Mouse (Mus musculus): ENCODE measurements around the gene Wdr74. TPM values are rescaled to one million over a fixed set of nuclear protein-coding genes. Genes with fewer than 3 reads are reported as not detected.
"Not testable (repeated sequence)": the region's sequence is repeated elsewhere in the genome, so short reads cannot be mapped to it uniquely, and the experiment has no call there.

The Wdr74 gene
- total RNA-seq, 1 experiment from 2014 or later, result 36.4 TPM

DNA sequence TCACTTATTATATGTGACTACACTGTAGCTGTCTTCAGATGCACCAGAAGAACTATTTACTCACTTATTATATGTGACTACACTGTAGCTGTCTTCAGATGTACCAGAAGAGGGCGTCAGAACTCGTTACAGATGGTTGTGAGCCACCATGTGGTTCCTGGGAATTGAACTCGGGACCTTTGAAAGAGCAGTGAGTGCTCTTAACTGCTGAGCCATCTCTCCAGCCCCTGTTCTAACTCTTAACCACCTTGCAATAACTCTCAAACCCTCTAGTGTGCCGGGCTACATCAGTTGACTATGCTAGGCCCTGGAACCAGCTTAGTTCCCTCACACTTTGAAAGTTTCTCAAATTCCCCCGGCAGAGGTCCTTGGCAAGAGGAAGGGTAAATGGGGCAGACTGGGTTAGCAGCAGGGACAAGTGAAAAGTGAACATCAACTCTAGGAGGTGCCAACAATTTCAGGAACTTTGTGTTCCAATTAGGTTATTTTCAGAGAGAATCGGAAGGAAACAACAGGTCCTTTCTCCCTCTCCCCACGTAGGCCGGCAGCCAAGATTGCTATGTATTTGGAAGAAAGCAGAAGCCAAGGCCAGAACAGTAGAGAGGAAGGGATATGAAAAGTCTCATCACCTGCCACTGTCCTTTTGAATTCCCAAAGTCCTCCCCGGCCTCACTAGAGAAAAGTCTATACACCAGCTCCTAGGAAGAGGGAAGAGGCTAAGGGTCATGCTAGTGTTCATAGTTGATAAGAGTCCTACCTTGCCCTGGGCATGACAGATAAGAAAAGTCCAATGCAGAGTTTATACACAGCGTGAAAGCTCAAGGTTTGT, 20.8 kb upstream of the Wdr74 start:
- ATAC-seq (ENCODE audit: extremely low read depth, insufficient number of reproducible peaks, low FRiP score, poor library complexity, severe bottlenecking), result no peak

DNA sequence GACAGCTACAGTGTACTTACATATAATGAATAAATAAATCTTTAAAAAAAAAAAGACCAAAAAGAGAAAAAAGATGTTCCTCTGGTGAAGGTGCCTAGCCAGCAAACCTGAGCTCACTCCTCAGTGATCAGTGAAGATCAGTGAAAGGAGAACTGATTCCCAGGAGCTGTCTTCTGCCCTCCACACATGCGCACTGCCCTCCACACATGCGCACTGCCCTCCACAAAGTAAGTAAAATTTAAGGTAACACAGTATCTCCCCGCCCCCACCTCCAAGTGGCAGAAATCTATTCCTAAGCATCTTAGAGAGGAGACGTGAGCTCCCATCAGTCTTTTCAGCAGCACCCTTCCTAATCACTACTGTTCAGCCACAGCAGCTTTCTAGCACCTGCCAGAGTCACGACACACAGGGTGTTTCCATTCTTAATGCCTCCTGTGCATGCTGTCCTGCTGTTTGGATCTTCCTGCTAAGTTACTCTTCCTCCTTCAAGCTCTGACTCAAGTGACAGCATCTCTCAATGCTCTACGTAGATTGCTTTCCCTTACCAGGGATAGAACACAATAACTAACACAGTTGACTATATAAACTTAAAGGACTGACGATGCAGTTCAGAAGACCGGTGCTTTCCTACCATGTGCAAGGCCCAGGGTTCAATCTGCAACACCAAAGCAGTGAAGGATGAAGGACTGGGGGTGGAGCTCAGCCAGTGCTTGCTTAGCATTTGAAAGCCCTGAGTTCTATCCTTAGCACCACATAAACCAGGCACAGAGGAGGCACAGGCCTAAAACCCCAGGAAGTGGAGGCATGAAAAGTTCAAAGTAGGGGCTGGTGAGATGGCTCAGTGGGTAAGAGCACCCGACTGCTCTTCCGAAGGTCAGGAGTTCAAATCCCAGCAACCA, 19.5 kb upstream of the Wdr74 start:
- no peak for ATAC-seq (ENCODE audit: extremely low read depth, insufficient number of reproducible peaks, low FRiP score, poor library complexity, severe bottlenecking)

DNA sequence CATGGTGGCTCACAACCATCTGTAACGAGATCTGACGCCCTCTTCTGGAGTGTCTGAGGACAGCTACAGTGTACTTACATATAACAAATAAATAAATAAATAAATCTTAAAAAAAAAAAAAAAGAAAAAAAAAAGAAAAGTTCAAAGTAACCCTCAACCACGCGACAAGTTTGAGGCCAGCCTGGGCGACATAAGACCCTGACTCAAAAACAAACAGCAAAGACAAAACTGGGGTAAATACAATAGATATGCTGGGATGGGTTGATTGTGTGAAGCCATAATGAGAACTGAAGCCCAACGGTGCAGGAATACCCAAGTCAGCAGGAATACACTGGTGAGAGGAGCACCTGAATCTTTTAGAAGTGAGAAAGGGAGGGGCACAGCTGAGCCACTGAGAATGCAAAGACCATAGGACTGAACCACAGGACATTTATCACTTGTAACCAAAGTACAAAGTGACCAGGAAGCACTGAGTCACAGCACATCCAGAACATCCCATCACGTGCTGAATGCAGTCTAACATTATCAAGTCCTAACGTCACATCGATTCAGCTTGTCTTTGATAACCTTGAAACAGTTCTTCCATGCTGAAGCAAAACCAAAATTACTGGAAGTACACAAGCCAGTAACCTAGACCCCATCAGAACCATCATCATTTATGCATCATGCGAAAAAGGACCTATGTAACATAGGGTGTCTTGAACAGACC, 18.7 kb upstream of the Wdr74 start:
- no peak for ATAC-seq (ENCODE audit: extremely low read depth, insufficient number of reproducible peaks, low FRiP score, poor library complexity, severe bottlenecking)

- ATAC-seq (ENCODE audit: extremely low read depth, insufficient number of reproducible peaks, low FRiP score, poor library complexity, severe bottlenecking), result peak; percentile 55
Observed at GRCm38 (mm10) chr19:8718357-8718756, 17.3 kb upstream of the Wdr74 start.

GRCm38 (mm10) chr19:8719037-8719436, 16.6 kb upstream of the Wdr74 start:
- not testable (repeated sequence) for ATAC-seq (ENCODE audit: extremely low read depth, insufficient number of reproducible peaks, low FRiP score, poor library complexity, severe bottlenecking)

- ATAC-seq (ENCODE audit: extremely low read depth, insufficient number of reproducible peaks, low FRiP score, poor library complexity, severe bottlenecking), result no peak
Observed at GRCm38 (mm10) chr19:8721378-8721777, 14.2 kb upstream of the Wdr74 start.

DNA sequence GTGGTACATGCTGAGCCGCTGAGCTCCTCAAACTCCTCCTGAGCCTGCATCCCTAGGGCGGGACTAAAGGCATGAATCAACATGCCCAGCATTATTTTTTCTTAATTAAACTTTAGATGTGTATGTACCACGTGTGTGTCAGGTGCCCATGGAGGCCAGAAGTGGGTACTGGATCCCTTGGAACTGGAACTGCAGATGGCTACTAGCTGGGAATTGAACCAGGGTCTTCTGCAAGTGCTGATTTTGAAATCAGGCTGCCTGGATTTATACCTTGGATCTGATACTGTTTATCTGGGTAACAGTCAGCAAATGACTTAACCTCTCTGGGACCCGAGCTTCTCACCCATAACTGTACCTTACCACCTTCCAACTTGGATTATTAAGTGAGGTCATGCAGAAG, 13.6 kb upstream of the Wdr74 start:
- no peak for ATAC-seq (ENCODE audit: extremely low read depth, insufficient number of reproducible peaks, low FRiP score, poor library complexity, severe bottlenecking)

- no peak for ATAC-seq (ENCODE audit: extremely low read depth, insufficient number of reproducible peaks, low FRiP score, poor library complexity, severe bottlenecking)
Observed at GRCm38 (mm10) chr19:8722559-8722906, 13.1 kb upstream of the Wdr74 start.

- peak; percentile 93 for ATAC-seq (ENCODE audit: extremely low read depth, insufficient number of reproducible peaks, low FRiP score, poor library complexity, severe bottlenecking)
Observed at GRCm38 (mm10) chr19:8722907-8723573, 12.6 kb upstream of the Wdr74 start, which contains the start of gene Slc3a2. Gene Slc3a2, minus strand, starts transcription at chr19:8723369.

DNA sequence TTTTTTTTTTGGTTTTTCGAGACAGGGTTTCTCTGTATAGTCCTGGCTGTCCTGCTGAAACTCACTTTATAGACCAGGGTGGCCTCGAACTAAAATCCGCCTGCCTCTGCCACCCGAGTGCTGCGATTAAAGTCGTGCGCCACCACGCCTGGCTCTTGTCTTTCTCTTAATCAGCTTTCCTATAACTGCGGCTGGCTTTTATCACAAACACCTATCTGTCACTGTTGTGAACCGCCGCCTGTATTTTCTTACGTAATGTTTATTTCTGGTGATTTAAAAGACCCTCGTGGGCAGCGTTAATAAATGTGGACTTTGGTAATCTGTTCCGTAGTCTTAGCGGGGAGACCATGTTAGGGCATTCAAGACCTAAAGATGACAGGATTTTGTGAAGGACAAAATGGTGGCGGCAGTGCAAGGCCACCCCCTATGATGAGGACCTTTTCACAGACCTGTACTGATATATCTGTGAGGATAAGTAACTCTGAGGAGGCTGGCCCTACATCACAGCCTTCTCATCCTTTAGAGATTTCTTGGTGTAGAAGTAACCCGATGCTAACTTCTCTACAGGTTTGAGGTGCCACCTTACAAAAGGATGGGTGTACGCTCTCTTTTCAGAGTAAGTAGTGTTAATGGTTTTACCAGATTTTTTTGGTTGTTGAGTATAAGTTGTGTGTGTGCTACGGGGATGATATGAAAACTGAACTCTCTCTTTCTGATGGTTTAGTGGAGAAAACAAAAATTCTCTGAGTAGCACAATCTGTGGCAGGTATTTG, 11.9 kb upstream of the Wdr74 start:
- no peak for ATAC-seq (ENCODE audit: extremely low read depth, insufficient number of reproducible peaks, low FRiP score, poor library complexity, severe bottlenecking)

DNA sequence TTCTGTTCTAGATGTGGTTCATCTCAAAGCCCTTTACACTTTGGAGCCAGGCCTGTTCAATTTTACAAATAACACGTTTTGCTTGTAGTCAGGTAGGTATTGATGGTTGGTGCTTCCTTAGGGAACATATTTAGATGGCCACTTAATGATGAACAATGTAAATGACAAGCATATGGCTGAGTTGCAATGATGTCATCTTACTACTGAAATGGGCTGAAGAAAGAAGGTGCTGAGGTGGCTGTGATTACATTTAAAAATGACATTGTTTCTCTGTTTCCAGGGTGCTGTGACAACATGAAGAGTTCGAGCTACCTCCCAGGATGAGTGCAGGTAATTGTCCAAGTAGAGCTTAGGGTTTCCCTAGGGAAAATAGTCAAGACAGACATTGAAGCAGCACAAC, 11.2 kb upstream of the Wdr74 start:
- ATAC-seq (ENCODE audit: extremely low read depth, insufficient number of reproducible peaks, low FRiP score, poor library complexity, severe bottlenecking), result no peak

GRCm38 (mm10) chr19:8725081-8725613, 10.5 kb upstream of the Wdr74 start:
- ATAC-seq (ENCODE audit: extremely low read depth, insufficient number of reproducible peaks, low FRiP score, poor library complexity, severe bottlenecking), result no peak

DNA sequence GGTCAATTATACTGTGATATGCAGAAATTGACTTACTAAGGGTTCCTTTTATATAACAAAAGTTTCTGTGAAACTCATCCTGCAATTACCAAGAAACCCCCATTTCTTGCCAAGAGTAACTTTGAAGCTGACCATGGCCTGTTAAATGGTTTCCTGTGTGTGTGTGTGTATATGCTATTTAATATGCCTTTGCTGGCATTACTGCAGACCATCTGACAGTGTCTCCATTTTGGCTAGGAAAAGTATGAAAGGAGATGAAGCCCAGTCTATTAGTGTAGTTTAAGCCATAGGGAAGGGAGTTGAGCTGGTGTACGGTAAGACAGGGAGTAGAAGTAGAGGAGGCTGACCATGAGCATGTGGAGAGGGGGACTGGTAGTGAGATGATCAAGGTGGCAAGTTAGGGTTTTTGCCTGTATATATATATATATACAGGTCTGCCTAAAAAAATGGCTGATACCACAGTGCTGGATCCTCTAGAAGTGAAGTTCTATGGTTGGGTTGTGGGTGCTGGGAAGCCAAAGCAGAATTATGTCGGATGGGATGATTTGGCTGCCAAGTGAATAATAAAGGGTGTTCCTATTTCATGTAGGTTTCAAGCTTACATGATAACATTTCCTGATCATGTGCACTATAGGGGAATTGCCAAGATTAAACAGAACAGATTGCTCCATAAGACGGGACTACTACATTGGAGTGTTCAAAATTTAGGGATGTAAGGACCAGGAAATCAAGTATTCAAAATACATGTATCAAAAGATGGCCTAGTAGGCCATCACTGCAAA, 8.8 kb upstream of the Wdr74 start:
- no peak for ATAC-seq (ENCODE audit: extremely low read depth, insufficient number of reproducible peaks, low FRiP score, poor library complexity, severe bottlenecking)

GRCm38 (mm10) chr19:8727495-8728114, 8.0 kb upstream of the Wdr74 start:
- no peak for ATAC-seq (ENCODE audit: extremely low read depth, insufficient number of reproducible peaks, low FRiP score, poor library complexity, severe bottlenecking)

DNA sequence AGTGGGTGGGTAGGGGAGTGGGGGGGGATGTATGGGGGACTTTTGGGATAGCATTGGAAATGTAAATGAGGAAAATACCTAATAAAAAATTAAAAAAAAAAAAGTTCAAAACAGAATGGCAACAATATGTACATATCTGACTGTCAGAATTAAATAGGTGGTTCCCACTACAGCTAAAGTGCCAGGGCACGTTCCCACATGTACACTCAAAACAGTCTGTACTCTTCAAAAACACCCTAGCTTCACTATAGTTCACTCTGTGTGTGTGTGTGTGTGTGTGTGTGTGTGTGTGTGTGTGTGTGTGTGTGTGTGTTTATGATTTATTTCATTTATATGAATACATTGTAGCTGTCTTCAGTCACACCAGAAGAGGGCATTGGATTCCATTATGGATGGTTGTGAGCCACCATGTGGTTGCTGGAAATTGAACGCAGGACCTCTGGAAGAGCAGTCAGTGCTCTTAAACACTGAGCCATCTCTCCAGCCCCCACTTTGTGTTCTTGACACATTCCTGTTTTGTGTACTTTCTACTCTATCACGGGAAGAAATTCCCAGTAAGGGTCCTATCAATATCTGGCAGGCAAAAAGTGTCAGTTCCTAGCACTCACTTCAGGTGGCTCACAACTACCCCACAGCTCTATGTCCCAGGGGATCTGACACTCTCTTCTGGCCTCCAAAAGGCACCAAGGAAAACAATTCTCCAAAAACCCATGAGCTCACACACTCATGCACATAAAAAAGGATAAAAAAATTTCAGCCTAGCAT, 7.1 kb upstream of the Wdr74 start:
- ATAC-seq (ENCODE audit: extremely low read depth, insufficient number of reproducible peaks, low FRiP score, poor library complexity, severe bottlenecking), result not testable (repeated sequence)

- ATAC-seq (ENCODE audit: extremely low read depth, insufficient number of reproducible peaks, low FRiP score, poor library complexity, severe bottlenecking), result no peak
Observed at GRCm38 (mm10) chr19:8734334-8734733, 1.3 kb upstream of the Wdr74 start.

All from neutrophil, adult 5-6 weeks (primary cell).